Mouse (Mus musculus): Measurements from ENCODE around the gene Vapb. TPM values are rescaled to one million over a fixed set of nuclear protein-coding genes. Genes with fewer than 3 reads are reported as not detected.
A peak's percentile ranks its signal among the peaks of the same experiment; 100 is the strongest.
"Not testable (repeated sequence)": the region's sequence is repeated elsewhere in the genome, so short reads cannot be mapped to it uniquely, and the experiment has no call there.

Vapb gene
- total RNA-seq (2021), result 100 to 1,000 TPM; 150 to 160 TPM
- long read RNA-seq, experiment 1, full-length matches to known transcripts, result 6 of 9 reads
- long read RNA-seq, experiment 1, partial matches to known transcripts, result 0 of 9 reads
- long read RNA-seq, experiment 1, other reads (novel, unspliced or antisense), result 3 of 9 reads
- long read RNA-seq, experiment 2, full-length matches to known transcripts, result 5 of 9 reads
- long read RNA-seq, experiment 2, partial matches to known transcripts, result 1 of 9 reads
- long read RNA-seq, experiment 2, other reads (novel, unspliced or antisense), result 3 of 9 reads

DNA sequence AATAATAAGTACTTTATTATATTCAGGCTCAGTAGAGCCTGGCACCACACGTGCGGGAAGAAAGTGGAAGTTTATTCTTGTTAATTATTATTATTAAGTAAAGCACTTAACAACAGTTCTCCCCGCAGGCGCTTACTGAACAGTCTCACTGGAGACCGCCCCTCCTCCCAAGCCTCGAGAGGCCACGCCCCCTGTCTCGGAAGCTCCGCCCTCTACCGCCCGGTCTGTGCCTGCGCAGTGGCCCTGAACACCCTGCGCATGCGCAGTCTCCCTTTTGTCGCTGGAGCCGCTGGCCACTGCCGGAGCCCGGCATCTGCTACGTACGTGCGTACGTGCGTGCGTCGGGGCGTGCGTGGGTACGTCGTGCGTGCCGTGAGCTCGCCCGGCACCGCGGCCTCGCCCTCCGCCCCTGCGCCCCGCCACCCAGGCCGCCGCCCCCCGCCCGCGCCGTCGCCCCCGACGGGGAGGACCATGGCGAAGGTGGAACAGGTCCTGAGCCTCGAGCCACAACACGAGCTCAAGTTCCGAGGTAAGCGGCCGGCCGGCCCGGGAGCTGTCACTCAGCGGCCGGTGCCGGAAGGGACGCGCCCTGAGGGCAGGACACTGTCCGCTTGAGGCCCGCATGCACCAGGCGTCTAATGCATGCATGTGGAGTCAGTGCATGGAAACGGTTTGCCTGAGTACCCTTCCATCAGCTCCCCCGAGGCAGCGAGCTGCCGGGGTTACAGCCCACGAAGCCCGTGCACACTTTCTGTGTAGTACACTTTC lies at the start of gene Vapb:
Vapb (plus strand) TSS at position 290 of the 768 bp plus-strand sequence.
- DNase-seq, result peak; percentile 100

DNA sequence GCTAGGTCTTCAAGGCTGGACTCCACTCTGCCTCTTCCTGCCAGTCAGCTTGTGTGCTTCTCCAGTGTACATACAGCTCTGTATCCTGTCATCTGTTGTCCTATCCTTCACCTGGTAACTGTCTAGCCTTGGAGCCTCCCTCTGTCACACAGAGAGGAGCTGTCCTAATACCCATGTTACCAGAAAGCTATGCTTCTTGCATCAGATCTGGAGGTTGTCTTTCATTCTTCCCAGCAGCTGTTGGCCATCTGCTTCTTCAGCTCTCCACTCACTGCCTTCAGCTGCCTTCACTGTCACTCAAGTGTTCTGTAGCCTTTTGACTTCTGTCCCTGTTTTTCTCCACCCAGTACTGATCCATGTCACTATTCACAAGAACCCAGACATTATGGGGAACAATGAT lies 47.5 kb upstream of the Vapb start:
- no peak for DNase-seq

- no peak for DNase-seq
Observed at GRCm38 (mm10) chr2:173691748-173692147, 45.6 kb upstream of the Vapb start.

GRCm38 (mm10) chr2:173692693-173693092 lies 44.6 kb upstream of the Vapb start:
- DNase-seq, result no peak

- DNase-seq, result no peak
Observed at GRCm38 (mm10) chr2:173698850-173699249, 38.5 kb upstream of the Vapb start.

- peak; percentile 30 for DNase-seq
Observed at GRCm38 (mm10) chr2:173702096-173702866, 35.0 kb upstream of the Vapb start.

DNA sequence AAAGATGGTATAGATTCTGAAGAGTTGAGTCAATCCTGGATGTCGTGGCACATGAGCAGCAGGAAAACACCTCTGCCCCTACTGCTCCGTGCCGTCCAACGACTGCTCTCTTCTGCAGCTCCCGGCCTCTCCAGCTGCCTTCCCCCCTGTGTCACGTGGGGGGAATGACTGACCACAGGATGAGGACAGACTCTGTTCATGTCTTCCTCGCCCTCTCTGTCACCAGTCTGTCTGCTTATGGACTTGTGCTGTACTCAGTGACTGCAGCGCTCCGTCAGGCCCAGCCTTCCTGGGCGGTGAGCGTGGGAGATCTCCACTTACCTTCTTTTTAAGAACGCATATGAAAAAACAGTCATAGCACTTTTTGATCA lies 34.5 kb upstream of the Vapb start:
- DNase-seq, result no peak

DNA sequence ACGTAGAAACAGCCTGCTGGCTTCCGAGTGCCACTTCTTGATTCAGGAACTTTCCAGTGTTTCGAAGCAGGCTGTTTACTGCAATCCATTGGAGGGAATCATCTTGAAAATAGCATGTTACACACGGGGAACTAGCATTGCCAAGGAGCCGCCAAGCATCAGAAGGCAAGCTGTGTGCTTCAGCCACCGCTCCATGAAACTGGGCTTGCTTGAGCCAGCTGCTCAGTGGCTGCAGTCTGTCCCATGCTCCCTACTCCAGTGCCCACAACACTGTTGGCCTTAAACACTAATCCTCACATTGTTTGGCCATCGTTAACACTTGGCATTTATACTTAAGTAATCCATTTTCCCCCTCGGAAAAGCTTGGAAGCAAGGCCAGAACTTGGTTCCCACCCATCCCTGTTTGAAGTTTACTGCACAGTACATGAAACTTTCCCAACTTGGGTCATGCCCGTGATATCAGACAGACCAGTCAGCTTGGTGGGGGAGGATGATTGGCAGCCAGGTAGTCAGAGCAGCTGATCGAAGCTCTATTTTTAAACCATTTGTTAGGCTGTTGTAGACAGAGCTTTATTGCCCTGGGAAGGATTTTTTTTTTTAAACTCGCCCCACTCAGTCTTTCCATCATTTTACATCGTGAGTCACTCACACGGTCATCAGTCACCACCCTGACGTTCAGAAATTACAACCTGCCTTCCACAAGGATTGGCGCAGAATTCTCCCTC lies 31.3 kb upstream of the Vapb start:
- DNase-seq, result no peak

DNA sequence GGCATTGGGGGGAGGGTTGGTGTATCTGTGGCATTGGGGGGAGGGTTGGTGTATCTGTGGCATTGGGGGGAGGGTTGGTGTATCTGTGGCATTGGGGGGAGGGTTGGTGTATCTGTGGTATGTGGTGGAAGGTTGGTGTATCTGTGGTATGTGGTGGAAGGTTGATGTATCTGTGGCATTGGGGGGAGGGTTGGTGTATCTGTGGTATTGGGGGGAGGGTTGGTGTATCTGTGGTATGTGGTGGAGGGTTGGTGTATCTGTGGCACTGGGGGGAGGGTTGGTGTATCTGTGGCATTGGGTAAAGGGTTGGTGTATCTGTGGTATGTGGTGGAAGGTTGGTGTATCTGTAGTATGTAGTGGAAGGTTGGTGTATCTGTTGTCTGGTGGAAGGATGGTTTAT lies 29.7 kb upstream of the Vapb start:
- DNase-seq, result not testable (repeated sequence)

GRCm38 (mm10) chr2:173710193-173710592 lies 27.1 kb upstream of the Vapb start:
- DNase-seq, result no peak

DNA sequence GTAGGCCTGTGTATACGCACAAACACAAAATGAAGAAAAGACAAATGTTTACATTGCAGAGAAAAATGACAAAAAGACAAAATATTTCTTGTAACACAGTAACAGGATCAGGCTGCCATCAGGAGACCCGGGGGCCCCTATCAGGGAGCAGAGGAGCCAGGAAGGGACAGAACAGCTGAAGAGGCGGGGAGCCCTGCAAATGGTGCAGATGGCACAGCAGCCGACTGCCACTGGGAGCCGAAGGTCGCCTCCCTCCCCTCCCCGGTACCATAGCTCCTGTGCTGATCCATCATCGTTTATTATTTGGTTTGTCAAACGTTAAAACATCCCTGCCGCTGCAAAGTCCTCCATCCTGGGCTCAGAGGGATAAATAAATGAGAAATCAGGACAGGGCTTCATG lies 24.7 kb upstream of the Vapb start:
- DNase-seq, result no peak

- no peak for DNase-seq
Observed at GRCm38 (mm10) chr2:173713241-173713640, 24.1 kb upstream of the Vapb start.

DNA sequence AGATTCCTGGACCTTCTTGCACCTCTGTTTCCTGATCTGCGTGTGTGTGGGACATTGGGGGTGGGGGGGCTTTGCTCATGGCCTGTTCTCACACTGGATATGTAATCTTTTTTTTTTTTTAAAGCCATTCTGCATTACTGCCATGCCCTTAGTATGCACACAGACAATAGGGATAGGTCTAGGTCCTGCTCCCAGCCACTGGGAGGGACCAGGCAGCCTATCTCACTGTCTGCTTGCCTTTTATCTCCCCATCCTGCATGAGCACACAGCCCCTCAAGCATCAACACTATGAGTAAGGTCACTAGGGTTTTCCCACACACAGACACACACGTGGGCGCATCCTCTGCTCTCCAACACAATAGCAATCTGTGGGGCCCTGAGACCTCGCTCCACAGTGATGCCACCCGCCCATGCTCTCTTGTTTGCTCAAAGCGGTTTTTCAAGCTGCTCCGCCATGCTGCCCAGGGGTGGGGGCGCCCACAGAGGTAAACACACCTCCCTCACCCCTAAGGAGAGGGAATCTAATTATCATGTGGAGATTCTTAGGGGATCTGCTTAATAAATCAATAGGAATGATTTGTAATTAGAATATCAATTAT lies 22.6 kb upstream of the Vapb start:
- DNase-seq, result no peak

GRCm38 (mm10) chr2:173716966-173717365 lies 20.3 kb upstream of the Vapb start:
- DNase-seq, result no peak

DNA sequence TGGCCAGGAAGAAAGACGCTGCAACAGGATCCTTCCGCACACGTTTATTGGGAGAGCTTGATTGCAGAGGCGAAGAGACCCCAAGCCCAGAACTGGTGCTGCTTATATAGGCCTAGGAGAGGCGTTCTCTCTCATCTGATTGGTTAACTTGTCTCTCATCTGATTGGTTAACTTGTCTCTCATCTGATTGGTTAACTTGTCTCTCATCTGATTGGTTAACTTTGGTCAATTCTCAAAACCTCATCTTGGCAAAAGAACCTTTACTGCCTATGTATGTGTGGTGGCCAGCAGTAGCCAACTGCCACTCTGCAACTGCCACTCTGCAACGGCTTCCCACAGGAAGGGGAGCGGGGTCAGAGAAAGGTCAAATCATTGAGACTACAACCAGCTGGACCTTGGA lies 18.2 kb upstream of the Vapb start, which contains the start of gene 1700010B08Rik:
1700010B08Rik (plus strand) TSS at position 301 of the 400 bp plus-strand sequence.
- not testable (repeated sequence) for DNase-seq

DNA sequence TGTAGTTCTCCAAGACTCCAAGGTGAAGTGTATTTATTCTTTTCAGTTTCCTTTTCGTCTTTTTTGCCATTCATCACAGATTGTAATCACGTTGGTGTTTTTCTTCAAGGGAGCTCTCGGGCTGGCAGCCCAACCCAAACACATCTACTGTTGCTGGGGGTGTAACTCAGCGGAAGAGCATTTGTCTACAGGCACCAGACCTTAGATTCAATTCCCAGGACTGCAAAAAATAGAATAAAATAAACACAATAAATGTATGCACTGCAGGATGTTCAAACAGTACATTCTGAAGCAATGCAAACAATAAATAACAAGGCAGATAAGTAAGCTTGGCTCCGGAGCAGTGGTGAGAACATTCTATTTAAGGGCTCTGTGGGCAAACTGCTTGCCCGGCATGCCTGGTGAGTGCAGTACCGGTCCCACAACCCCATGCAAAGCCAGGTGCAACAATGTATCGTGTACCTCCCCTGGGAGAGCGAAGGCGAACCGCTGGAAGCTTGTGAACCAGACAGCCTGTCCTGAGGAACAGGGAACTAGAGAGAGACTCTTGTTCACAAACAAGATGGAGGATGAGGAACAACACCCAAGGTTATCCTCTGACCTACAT lies 15.0 kb upstream of the Vapb start:
- DNase-seq, result no peak

DNA sequence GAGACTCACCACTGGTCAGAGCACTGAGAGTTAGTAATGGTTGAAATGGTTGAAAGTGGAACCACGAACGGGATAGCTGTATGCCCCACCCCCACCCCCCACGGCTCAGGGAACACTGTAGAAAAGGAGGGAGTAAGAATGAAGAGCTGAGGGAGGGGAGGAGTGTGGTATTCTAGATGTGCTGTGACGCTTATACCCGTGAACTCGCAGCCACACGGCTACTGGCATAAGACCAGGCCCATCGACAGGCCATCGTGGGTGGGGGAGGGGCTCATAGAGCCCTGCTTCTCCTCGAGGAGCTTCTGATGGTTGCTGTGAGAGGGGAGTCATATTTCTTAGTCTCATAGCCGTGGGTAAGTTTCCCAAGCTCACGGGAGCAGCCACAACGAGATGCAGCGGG lies 12.9 kb upstream of the Vapb start:
- no peak for DNase-seq

DNA sequence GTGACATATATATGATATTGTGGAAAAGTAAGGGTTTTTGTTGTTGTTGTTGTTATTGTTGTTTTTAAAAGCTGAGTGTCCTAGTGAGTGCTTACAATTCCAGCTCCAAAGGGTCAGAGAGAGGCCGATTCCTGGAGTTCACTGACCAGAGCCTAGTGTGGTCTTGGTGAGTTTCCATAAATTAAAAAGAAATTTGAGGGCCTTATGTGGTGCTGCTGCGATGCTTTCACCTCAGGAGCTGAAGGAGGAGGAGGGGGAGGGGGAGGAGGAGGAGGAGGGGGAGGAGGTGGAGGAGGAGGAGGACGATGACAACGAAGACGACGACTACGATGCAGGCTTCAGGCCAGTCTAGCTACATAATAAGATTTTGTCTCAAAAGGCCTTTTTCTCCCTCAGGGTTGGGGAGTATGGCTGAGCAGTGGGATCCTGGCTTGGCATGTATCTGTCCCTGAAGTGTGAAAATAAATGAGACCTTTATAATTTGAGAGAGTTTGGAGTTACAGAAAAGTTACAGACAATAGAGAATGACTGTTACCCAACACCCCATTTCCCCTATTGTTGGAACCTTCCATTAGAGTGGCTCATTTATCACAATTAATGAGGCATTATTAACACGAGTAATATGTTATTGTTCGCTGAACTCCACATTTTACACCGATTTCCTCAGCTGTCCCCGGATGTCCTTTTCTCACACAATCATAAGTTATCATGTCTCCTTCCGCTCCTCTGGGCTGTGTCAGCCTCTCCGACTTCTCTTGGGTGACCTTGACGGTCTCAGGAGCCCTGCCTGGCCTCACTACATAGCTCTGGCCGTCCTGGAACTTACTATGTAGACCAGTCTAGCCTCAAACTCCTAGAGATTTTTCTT lies 12.1 kb upstream of the Vapb start:
- no peak for DNase-seq

DNA sequence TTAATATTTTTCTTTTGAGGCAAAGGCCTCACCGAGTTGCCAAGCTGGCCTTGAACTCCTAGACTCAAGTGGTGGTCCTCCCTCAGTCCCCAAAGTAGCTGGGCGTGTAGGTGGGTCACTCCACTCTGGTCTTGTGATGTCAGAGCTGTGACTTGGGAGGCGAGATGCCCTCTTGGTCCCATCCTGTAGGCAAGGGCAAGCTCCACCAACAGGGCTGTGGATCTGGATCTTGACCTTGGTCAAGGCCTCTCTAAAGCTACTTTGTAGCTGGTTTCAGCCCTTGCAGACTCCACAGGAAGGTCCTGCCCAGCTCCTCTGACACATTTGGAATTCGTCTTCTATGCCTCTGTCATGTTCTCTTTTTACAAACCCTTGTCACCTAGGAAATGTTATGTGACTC lies 11.5 kb upstream of the Vapb start:
- DNase-seq, result no peak

DNA sequence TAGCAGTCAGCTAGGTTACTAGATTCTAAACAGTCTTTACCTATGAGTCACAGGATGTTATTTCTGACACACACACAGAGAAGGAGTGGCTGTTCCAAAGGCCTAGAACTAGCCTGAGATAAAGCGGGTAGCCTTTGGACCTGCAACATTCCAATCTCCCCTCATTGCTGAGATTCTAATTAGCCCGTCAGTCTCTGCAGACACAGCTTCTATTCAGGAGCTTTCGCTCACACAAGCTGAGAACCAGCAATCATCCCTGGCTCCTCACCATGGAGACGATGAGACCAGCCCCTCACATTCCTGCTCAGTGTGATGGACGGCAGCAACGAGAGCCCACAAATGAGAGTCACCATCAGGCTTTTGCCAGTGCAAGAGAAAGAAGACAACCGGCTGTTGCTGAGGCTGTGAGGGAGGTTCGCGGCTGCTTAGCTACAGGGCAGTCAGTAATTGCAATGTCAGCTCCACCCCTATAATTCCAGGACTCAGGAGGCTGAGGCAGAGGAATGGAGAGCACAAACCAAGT lies 6.8 kb upstream of the Vapb start:
- no peak for DNase-seq
